Mouse (Mus musculus) cortical plate, adult 2 months (tissue): ENCODE results near the gene Skiv2l.

Source experiments
- CTCF ChIP-seq: fragments of 200-500 bp; IDR thresholded peaks from 2 replicates; pipeline ENCODE4 v1.5.1; 2011; ENCODE audit warnings: mild to moderate bottlenecking, control low read depth, low read length; ENCODE audit not compliant: insufficient read depth; ENCODE audit errors: extremely low read depth
- POLR2A ChIP-seq: fragments of 200-500 bp; IDR thresholded peaks from 2 replicates; pipeline ENCODE4 v1.6.1; 2011; ENCODE audit warnings: mild to moderate bottlenecking, low read length, control low read depth; ENCODE audit not compliant: insufficient read depth; ENCODE audit errors: extremely low read depth

DNA sequence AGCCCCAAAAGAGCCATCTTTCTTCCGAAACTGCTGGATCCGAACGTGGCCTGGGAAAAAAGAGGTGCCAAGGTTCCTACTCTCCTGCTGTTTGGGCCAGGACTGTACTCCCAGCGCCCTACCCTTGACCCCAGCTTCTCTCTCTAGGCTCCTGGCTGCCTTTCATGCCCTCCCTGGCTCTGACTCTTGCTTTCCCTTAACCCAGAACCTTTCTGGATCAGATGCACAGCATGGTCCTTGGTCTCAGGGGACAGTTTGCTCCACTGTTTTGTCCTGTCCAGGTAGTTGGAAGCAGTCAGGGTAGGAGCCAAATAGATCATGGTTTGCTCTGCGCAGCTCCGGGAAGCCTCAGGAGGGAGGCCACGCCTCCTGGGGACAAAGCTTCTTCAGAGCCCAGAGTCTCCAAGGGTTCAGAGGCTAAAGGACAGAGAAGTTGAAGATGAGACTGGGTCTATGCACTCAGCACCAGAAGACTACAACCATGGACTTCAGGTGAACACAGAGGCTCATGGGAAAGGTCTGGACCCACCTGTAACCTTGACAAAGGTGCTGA, 35.1 kb downstream of the Skiv2l start:
- TF ChIP-seq CTCF (no peak), POLR2A (no peak)
